Comparison of ENCODE assay signal across 24 mouse cellular contexts in genomic region chr1:191732623-191733022, GRCm38 (mm10). TPM values are rescaled to one million over a fixed set of nuclear protein-coding genes. Genes with fewer than 3 reads are reported as not detected.
DNase-seq lines count a peak whose midpoint lies in the region; ATAC-seq and TF ChIP-seq lines count a peak whose summit lies in the region.
"Had no signal": no experiment of that assay in that cellular context is flagged by ENCODE, and none has a peak within 500 bp of the region (broad histone marks: within the 10 kb centered on the region; RNA-seq: fewer than 3 reads in every experiment).

No protein-coding gene starts in this region.

- intact Hi-C loops in left cerebral cortex, postnatal 14 days (cut with DNase I): no loop called here

- no peaks in the 10 kb centered on the region for H3K4me1 ChIP-seq in embryonic facial prominence, embryonic 10.5 days

- peaks cover 47% of the 10 kb centered on the region for H3K36me3 ChIP-seq in embryonic facial prominence, embryonic 10.5 days (replicated peaks)
- H3K36me3 ChIP-seq: G1E had no signal

- in situ Hi-C loops in Patski (cut with MboI; ENCODE audit: low pct_unique_long_range_greater_than_20kb): no loop called here

- H3K4me3 ChIP-seq in embryonic facial prominence, embryonic 10.5 days: no peak overlapping the region

- CTCF ChIA-PET in Patski (lab: Charles Lee): interaction anchor here (0.8 to 1.5 kb wide), 4 partner anchors 13 to 157 kb away, joined by 3 to 7 read pairs (median 4); partner anchors contain the start of genes Dtl and Ints7

- no peak overlapping the region for H3K27ac ChIP-seq in embryonic facial prominence, embryonic 10.5 days (replicated peaks)

- 95% methylated on average over 4 of the region's 4 CpGs for whole genome bisulfite sequencing in embryonic facial prominence, embryonic 10.5 days

- DNase-seq in 3T3-L1 (ENCODE audit: low read depth, low spot score) (peak; percentile 58), NIH3T3 (ENCODE audit: low read depth) (peak; percentile 49), Patski (ENCODE audit: low read depth, low spot score) (peak; percentile 60)
- no peak for DNase-seq in left cerebral cortex, postnatal 14 days (ENCODE audit: low spot score in 2 of 2)
- DNase-seq in spleen, postnatal 10 days (ENCODE audit: low spot score in 2 of 2): no peak
- no peak for DNase-seq in embryonic facial prominence, embryonic 10.5 days (ENCODE audit: low spot score)
- DNase-seq: adrenal gland, adult 2 months; adrenal gland, adult 8-10 months; adrenal gland, postnatal 10 days; adrenal gland, postnatal 14 days; adrenal gland, postnatal 25 days; adrenal gland, postnatal 36 days; B cell, adult 2 months; cerebellum, adult 11 months; cerebellum, adult 11-12 months; cerebellum, adult 18-20 months; cerebellum, adult 2 months; cerebellum, adult 8-10 months; cerebellum, adult 9-10 months had no signal

- H3K9me3 ChIP-seq in embryonic facial prominence, embryonic 10.5 days: no peaks in the 10 kb centered on the region
- H3K9me3 ChIP-seq: G1E had no signal

- peak; percentile 93 for ATAC-seq in Patski
- ATAC-seq: activated CD4-positive, CD25-positive, alpha-beta regulatory T cell, adult 4 months; CD4-positive, CD25-positive, alpha-beta regulatory T cell, adult 4 months had no signal

- POLR2A ChIA-PET in Patski (lab: Charles Lee): no interaction called here

- TF ChIP-seq CTCF in Patski (IDR thresholded peaks at IDR 0.05): no peak

- H3K27me3 ChIP-seq in Patski: no peaks in the 10 kb centered on the region
- H3K27me3 ChIP-seq in embryonic facial prominence, embryonic 10.5 days (replicated peaks; ENCODE audit: low read depth, poor library complexity, severe bottlenecking): no peaks in the 10 kb centered on the region
- H3K27me3 ChIP-seq: CH12.LX had no signal

RNA-seq across cellular contexts. Expression of gene Lpgat1, which starts 15.0 kb away (rescaled TPM):
- polyA plus RNA-seq in Patski (2021): 96.9 TPM
- total RNA-seq in left cerebral cortex, postnatal 14 days (2021): 100 to 1,000 TPM; 141 to 153 TPM
- 24.0 and 24.4 TPM in 2 replicates for polyA plus RNA-seq in embryonic facial prominence, embryonic 10.5 days (2016; fragmentation: Nextera tagmentation; extraction: Ambion mirVana)
- total RNA-seq: MEL had no signal
- polyA plus RNA-seq: G1E had no signal

Comparison
In these comparisons a context has a peak if more than half of its experiments do, and no peak if none do; other contexts are left out.
1. DNase-seq: peak in 3T3-L1 (single experiment), NIH3T3 (single experiment) and Patski (single experiment); none in left cerebral cortex, postnatal 14 days (0 of 2), spleen, postnatal 10 days (0 of 2) and embryonic facial prominence, embryonic 10.5 days (single experiment).